Mouse (Mus musculus) c-Kit-positive CD71-positive TER-119-positive erythroid progenitor cells, embryonic 14.5 days (primary cell): ENCODE data around the gene Sfxn4.

Source experiments
- DNase-seq: peaks from one replicate; pipeline ENCODE4 v3.0.0-alpha.2; 2013; ENCODE audit warnings: low spot score

Sfxn4 gene

DNA sequence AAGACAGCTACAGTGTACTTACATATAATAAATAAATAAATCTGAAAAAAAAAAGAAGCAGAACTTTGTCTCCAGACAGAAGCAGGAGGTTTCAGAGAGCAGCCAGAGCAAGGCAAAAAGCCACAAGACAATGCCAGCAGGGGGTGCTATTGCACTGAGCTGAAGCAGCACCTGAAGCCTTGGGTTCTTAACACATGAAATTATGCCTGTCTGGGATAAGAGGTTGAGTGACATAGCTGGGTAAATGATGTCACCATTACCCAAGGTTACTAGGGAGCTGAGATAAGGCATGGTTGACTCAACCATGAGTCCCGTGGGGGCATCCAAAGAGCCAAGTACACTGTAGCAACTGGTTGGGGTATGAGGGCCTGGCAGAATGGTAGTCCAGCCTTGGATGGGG is 23.5 kb downstream of the Sfxn4 start:
- DNase-seq, result peak; percentile 84

DNA sequence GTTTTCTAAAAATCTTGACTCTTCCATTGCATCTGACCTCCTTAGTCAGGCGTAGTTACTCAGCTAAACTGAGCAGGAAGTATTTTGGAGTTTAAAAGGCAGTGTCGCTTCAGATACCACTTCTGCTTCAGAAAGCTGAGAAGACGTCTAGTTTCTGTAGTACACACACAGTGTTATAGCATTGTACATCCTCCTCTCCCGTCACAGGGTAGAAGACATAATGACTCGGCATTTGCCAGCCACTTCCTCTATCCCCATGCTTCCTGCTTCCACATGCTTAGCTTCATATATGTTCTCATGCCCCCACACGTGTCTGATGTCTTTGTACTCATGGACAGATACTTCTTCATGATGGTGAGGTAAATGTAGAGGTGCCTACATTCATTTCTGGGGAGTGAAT is 42.6 kb downstream of the Sfxn4 start:
- no peak for DNase-seq

DNA sequence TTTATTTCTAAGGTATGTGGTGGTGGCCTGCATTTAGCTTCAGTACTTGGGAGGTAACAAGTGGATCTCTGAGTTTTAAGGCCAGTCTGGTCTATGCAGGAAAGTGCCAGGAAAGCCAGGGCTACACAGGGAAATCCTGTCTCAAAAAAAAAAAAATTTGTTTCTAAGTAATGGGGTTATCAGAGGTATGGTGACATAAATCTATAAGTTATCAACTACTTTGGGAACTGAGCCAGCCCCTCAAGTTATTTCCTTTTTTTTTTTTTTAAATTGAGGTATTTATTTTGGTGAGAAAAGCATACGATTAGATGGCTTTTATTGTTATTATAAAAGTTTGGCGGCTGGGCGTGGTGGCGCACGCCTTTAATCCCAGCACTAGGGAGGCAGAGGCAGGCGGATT is 48.1 kb downstream of the Sfxn4 start:
- DNase-seq, result no peak

DNA sequence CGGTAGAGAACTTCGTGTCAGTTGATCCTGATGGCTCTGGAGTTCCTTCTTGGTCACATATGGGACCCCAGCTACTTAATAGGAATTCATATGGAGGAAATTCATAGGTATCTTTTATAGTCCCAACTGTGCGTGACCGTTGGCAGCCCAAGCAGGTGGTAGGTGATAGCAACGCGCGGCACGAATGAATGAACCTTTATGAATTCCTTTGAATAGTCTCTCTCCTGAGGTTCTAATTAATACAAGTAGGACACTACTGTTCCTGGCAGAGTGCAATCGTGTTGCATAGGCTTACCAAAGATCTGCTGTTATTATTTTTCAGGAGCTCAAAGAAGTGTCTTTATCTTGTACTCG is 49.3 kb downstream of the Sfxn4 start:
- no peak for DNase-seq

DNA sequence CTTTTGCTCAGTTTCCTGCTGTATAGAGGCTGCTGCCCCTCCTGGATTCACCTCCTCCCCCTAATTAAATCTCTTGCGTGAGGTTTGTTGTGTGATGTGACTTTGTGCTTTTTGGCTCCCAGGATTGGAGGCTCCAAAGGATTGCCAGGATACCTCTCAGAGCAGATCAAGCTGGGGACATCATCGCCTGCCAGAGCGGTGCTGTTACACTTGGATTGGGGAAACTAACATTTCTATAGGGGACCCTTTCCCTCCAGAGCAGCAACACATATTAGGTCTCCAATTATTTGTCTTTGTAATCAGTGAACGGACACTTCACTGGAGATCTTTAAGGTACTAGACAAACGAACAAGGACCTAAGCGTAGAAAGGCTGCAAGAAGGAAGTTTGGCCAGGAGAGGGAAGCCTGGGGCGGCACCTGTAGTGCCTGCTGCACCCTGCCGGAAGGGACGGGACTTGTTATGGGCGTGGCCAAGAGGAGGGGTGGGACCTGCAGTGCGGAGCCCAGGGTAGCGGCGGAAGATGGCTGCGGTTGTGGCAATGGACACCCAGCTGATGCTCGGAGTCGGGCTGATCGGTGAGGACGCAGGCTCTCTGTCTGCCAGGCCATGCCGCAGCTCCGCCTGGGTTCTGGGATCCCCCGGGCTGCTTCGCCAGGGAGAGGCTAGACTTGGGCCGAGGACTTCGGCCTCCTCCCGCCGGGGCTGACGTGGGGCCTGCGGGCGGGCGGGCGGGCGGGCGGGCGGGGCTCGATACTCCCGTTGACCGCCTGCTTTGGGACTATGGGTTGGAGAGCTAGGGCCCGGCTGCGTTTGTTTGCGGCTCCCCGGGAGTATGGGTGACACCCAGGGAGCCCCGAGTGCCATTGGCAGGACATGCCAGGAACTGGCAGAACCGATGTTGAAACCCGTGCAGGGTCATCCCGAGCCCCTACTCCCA is 49.9 kb downstream of the Sfxn4 start, which contains the start of gene Fam45a:
Gene Fam45a, plus strand, starts transcription at position 488 of the 938 bp plus-strand sequence.
- peak; percentile 92 for DNase-seq

GRCm38 (mm10) chr19:60809927-60810326 is 51.4 kb downstream of the Sfxn4 start:
- no peak for DNase-seq

DNA sequence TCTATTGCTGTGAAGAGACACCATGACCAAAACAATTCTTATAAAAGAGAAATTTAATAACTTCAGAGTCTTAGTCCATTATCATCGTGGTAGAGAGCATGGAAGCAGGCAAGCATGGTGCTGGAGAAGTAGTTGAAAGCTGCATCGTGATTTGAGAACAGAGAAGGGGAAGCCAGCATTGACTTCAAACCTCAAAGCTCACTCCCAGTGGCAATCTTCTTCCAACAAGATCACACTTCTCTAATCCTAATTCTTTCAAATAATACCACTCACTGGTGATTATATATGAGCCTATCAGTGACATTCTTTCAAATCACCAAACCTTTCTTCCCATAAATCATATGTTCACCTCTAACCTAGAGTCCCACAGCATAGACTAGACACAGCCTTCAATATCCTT is 56.4 kb downstream of the Sfxn4 start:
- no peak for DNase-seq

DNA sequence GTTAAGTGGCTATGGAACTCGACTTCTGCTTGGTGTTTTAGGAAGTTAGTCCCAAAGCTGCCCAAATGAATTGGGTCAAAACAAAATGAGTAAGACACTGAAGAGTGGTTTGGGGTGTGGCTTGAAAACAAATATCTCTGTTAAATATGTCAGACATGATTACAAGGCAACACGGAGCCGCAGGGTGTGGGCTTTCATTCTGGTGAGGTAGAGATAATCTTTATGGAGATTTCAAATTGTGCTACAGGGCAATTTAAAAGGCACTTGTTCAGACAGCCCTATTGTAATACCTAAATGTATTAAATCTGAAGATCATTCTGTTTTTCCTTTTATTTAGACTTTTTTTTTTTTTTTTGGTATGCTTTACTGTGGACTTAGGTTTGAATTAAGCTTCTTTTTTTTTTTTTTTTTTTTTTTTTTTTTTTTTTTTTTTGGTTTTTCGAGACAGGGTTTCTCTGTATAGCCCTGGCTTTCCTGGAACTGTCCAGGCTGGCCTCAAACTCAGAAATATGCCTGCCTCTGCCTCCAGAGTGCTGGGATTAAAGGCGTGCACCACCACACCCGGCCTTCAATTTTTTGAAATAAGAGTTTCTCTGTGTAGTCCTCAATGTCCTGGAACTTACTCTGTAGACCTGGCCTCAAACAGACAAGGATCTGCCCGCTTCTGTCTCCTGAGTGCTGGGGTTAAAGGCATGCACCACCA is 61.3 kb downstream of the Sfxn4 start:
- DNase-seq, result peak; percentile 81

DNA sequence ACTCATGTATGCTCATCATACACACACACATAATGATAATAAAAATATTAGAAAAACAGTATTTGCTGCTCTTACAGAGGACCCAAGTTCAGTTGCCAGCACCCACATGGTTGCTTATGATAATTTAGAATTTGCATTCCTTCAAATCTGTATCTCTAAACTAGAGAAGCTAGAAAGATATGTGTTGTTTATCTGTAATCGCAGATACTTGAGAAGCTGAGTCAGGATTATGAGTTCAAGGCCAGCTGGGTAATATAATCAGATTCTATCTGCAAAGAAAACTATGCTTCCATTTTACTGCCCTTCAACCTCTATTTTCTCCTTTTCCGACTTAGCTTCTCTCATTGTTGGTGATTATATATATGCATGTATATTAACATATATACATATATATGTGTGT is 63.9 kb downstream of the Sfxn4 start:
- no peak for DNase-seq

GRCm38 (mm10) chr19:60795244-60795643 is 66.0 kb downstream of the Sfxn4 start:
- no peak for DNase-seq

DNA sequence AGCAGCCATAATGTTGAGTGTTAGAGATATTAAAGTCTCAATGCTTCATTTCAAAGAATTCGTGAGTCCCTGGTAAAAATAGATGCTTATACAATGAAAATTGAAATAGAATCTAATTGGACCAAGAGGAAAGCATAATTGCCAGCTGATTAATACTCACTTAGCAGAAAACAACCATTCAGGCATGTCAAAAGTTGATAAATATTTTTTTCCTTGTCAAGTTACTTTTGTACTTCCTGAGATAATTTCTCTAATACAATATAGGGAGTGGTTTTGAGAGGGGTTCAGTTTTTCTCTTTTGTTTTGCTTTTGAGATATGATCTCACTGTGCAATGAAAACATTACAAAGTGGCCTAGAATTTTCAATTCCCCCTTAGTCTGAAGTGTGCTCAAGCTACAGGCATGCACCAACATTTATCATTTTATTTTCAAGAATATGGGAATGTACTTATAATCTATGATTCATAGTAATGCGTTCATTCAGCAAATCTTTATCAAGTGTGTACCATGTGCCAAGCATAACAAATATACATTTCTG is 68.0 kb downstream of the Sfxn4 start:
- no peak for DNase-seq

GRCm38 (mm10) chr19:60791164-60791563 is 70.1 kb downstream of the Sfxn4 start:
- DNase-seq, result no peak

DNA sequence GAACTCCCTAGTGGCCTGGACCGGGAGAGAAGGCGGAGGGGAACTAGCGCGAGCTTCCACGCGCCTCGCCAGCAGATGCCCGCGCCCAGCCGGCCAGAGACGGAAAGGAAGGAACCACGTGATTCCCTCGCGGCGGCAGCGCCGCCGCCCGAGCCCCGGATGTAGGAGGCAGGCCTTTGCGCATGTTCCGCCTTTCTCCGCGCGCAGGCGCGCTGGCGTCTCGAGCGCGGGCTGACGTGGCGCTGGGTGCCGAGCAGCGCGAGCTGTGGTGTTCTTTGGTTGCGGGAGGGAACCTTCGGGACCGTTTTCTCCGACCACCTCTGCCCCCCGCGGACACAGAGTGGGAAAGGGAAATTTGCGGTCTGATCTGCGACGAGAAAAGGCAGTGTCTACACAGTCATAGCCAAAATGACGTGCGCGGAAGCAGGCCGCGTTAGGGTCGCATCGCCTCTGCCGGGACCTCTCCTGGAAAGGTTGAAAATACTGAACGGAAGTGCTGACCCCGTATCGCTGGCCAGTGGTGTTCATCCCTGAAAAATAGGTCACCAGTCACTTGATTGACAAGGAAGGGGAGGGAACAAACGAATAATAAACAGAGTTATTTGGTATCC is 70.6 kb downstream of the Sfxn4 start, which contains the start of gene Eif3a:
Gene Eif3a, minus strand, starts transcription at position 108 of the 611 bp plus-strand sequence.
- peak; percentile 87 for DNase-seq

- DNase-seq, result no peak
Observed at GRCm38 (mm10) chr19:60789919-60790506, 71.3 kb downstream of the Sfxn4 start.

GRCm38 (mm10) chr19:60789452-60789851 is 71.8 kb downstream of the Sfxn4 start:
- no peak for DNase-seq

- DNase-seq, result no peak
Observed at GRCm38 (mm10) chr19:60788214-60788960, 72.9 kb downstream of the Sfxn4 start.

DNA sequence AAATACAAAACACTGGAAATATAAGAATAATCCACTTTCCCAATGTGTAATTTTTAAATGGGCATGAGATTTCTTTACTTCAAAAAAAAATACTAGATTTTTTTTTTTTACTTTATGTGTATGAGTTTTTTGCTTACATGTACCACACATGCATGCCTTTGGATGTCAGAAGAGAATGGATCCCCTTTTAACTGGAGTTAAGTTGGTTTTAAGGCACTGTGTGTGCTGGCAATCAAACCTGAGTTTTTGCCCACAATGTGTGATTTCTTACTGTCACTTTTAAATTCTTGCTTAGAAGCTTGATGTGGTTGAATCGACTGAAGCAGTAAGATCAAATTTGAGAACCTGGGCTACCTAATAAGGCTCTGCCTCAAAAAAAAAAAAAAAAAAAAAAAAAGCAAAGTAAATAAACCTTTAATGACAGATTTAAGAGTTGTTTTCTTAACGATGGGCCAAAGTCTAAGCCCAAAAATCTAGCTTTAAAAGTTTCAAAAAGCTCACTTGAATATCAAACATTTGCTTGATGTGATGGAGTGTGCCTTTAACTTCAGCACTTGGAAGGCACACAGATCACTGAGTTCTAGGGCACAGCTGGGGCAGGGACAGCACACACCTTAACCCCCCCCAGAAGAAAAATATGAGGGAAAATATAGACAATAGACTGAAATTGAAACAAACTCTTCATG is 73.7 kb downstream of the Sfxn4 start:
- DNase-seq, result no peak
